Mouse (Mus musculus) forelimb bud, embryonic 11.5 days (tissue): ENCODE measurements at regions not wholly inside any gene's neighbourhood (a gene's known extent, or its start where the extent isn't known, plus 50 kb on each side); places are given as distances from the start of the nearest gene placed in this dataset.

Source experiments
- DNase-seq: peaks from one replicate; pipeline ENCODE4 v3.0.0-alpha.2; 2012; ENCODE audit warnings: low read depth, low spot score

- no peak for DNase-seq
These were observed 2444.8 kb upstream of the Gm12353 start for GRCm38 (mm10) chr4:17160500-17160899.

GRCm38 (mm10) chr4:17163581-17163980 is 2441.7 kb upstream of the Gm12353 start:
- no peak for DNase-seq

- DNase-seq = no peak
These were observed 2396.5 kb upstream of the Gm12353 start for GRCm38 (mm10) chr4:17208746-17209145.

- peak; percentile 49 for DNase-seq
These were observed 2365.4 kb upstream of the Gm12353 start for GRCm38 (mm10) chr4:17239853-17240252.

- peak; percentile 53 for DNase-seq
These were observed 2364.9 kb upstream of the Gm12353 start for GRCm38 (mm10) chr4:17240314-17240713.

- DNase-seq = no peak
These were observed 2346.1 kb upstream of the Gm12353 start for GRCm38 (mm10) chr4:17259143-17259542.

- no peak for DNase-seq
These were observed 2343.5 kb upstream of the Gm12353 start for GRCm38 (mm10) chr4:17261704-17262103.

GRCm38 (mm10) chr4:17299131-17299530 is 2306.1 kb upstream of the Gm12353 start:
- DNase-seq = no peak

- DNase-seq = no peak
These were observed 2286.2 kb upstream of the Gm12353 start for GRCm38 (mm10) chr4:17319061-17319460.

- DNase-seq = no peak
These were observed 2257.2 kb upstream of the Gm12353 start for GRCm38 (mm10) chr4:17348026-17348425.

- DNase-seq = peak; percentile 13
These were observed 2244.5 kb upstream of the Gm12353 start for GRCm38 (mm10) chr4:17360796-17361195.
